Mouse (Mus musculus) kidney, postnatal 0 days (tissue): ENCODE measurements at regions not wholly inside any gene's neighbourhood (a gene's known extent, or its start where the extent isn't known, plus 50 kb on each side); places are given as distances from the start of the nearest gene placed in this dataset.

ENCODE experiments used
- ATAC-seq: fragments of 200-750 bp; cut with Nextera tagmentation; replicated peaks from 2 replicates; pipeline ENCODE4 v1.8.0; 2017; ENCODE audit warnings: low read depth, moderate number of reproducible peaks, moderate TSS enrichment, moderate library complexity; ENCODE audit not compliant: low FRiP score
- DNase-seq: peaks from one replicate; pipeline ENCODE4 v3.0.0-alpha.2; 2016; ENCODE audit warnings: low spot score
- H3K27ac ChIP-seq: fragments of 300-500 bp; sonication (generic); 2 replicates; pipeline ENCODE4 v1.5.1; 2014; ENCODE audit warnings: mild to moderate bottlenecking
- H3K27me3 ChIP-seq: fragments of 300-500 bp; sonication (generic); 2 replicates; pipeline ENCODE4 v1.6.1; 2014; ENCODE audit warnings: low read length, mixed read lengths; ENCODE audit not compliant: insufficient read depth
- H3K36me3 ChIP-seq: fragments of 300-500 bp; sonication (generic); 2 replicates; pipeline ENCODE4 v1.6.1; 2014; ENCODE audit warnings: low read length, mixed read lengths; ENCODE audit not compliant: insufficient read depth
- H3K4me1 ChIP-seq: fragments of 300-500 bp; sonication (generic); replicated peaks from 2 replicates; pipeline ENCODE4 v1.6.1; 2014; ENCODE audit warnings: antibody characterized with exemption, low read length, mixed read lengths; ENCODE audit not compliant: insufficient read depth
- H3K4me2 ChIP-seq: fragments of 300-500 bp; sonication (generic); 2 replicates; pipeline ENCODE4 v1.6.1; 2014; ENCODE audit warnings: mild to moderate bottlenecking, low read length, moderate library complexity, mixed read lengths
- H3K4me3 ChIP-seq: fragments of 300-500 bp; sonication (generic); replicated peaks from 2 replicates; pipeline ENCODE4 v1.5.1; 2014; ENCODE audit warnings: low read depth, low read length
- H3K9ac ChIP-seq: fragments of 300-500 bp; sonication (generic); 2 replicates; pipeline ENCODE4 v1.6.1; 2014; ENCODE audit warnings: low read depth, low read length
- H3K9me3 ChIP-seq: fragments of 300-500 bp; sonication (generic); replicated peaks from 2 replicates; pipeline ENCODE4 v1.6.1; 2016; ENCODE audit warnings: low read length, inconsistent platforms, mixed read lengths
- CTCF ChIP-seq: IDR thresholded peaks from 2 replicates; pipeline ENCODE4 v1.5.1; 2016; ENCODE audit warnings: antibody characterized with exemption, low read depth, mild to moderate bottlenecking, moderate library complexity
- WGBS: fragments of 180-500 bp; shearing (Covaris S2); extraction: QIAGEN DNeasy Blood & Tissue Kit; methylation state at CpG from one replicate; pipeline ENCODE4 v1.1.7; 2014; 5-methylcytosine and 5-hydroxymethylcytosine counted together

- no peak for ATAC-seq
These were observed 66.4 kb upstream of the Prdm11 start for GRCm38 (mm10) chr2:93112320-93112719.

GRCm38 (mm10) chr2:93110898-93111297, 64.9 kb upstream of the Prdm11 start:
- WGBS: 84% methylated on average over 5 of the region's 5 CpGs
- no peak for TF ChIP-seq CTCF

More at GRCm38 (mm10) chr2:93112320-93112719, 66.4 kb upstream of the Prdm11 start:
- H3K9ac ChIP-seq: no peak overlapping the region
- no peak for TF ChIP-seq CTCF
- H3K9me3 ChIP-seq: no peaks in the 10 kb centered on the region
- no peaks in the 10 kb centered on the region for H3K27me3 ChIP-seq
- 36% methylated on average over 7 of the region's 7 CpGs for WGBS
- H3K4me1 ChIP-seq: no peaks in the 10 kb centered on the region
- no peak for DNase-seq
- no peaks in the 10 kb centered on the region for H3K36me3 ChIP-seq
- no peak overlapping the region for H3K4me3 ChIP-seq
- H3K27ac ChIP-seq: no peak overlapping the region
- no peak overlapping the region for H3K4me2 ChIP-seq

GRCm38 (mm10) chr2:93106581-93106980, 60.6 kb upstream of the Prdm11 start:
- Histone ChIP-seq H3K36me3 (no peaks in the 10 kb centered on the region), H3K4me3 (no peak overlapping the region), H3K9me3 (no peaks in the 10 kb centered on the region), H3K4me2 (no peak overlapping the region), H3K27me3 (no peaks in the 10 kb centered on the region), H3K27ac (no peak overlapping the region), H3K4me1 (no peaks in the 10 kb centered on the region), H3K9ac (no peak overlapping the region)
- DNase-seq: no peak
- no peak for TF ChIP-seq CTCF
- ATAC-seq: no peak
- WGBS: 54% methylated on average over 6 of the region's 6 CpGs

More at GRCm38 (mm10) chr2:93110898-93111297, 64.9 kb upstream of the Prdm11 start:
- H3K4me1 ChIP-seq: no peaks in the 10 kb centered on the region
- H3K9me3 ChIP-seq: no peaks in the 10 kb centered on the region
- no peak overlapping the region for H3K9ac ChIP-seq
- no peak overlapping the region for H3K4me2 ChIP-seq
- no peaks in the 10 kb centered on the region for H3K36me3 ChIP-seq
- H3K4me3 ChIP-seq: no peak overlapping the region
- DNase-seq: no peak
- no peak overlapping the region for H3K27ac ChIP-seq
- ATAC-seq: no peak
- no peaks in the 10 kb centered on the region for H3K27me3 ChIP-seq

GRCm38 (mm10) chr2:93101991-93102390, 56.0 kb upstream of the Prdm11 start:
- no peaks in the 10 kb centered on the region for H3K36me3 ChIP-seq
- H3K9ac ChIP-seq: no peak overlapping the region
- TF ChIP-seq CTCF: no peak
- 87% methylated on average over 8 of the region's 8 CpGs for WGBS
- DNase-seq (no peak), ATAC-seq (no peak)
- no peak overlapping the region for H3K4me3 ChIP-seq
- no peaks in the 10 kb centered on the region for H3K27me3 ChIP-seq
- H3K4me2 ChIP-seq: no peak overlapping the region
- H3K4me1 ChIP-seq: no peaks in the 10 kb centered on the region
- no peak overlapping the region for H3K27ac ChIP-seq
- H3K9me3 ChIP-seq: no peaks in the 10 kb centered on the region

GRCm38 (mm10) chr2:93099780-93100179, 53.8 kb upstream of the Prdm11 start:
- H3K9ac ChIP-seq: no peak overlapping the region
- H3K4me2 ChIP-seq: no peak overlapping the region
- no peaks in the 10 kb centered on the region for H3K27me3 ChIP-seq
- DNase-seq (no peak), ATAC-seq (no peak)
- no peaks in the 10 kb centered on the region for H3K36me3 ChIP-seq
- H3K27ac ChIP-seq: no peak overlapping the region
- TF ChIP-seq CTCF: no peak
- H3K9me3 ChIP-seq: no peaks in the 10 kb centered on the region
- H3K4me1 ChIP-seq: no peaks in the 10 kb centered on the region
- 48% methylated on average over 3 of the region's 3 CpGs for WGBS
- H3K4me3 ChIP-seq: no peak overlapping the region

GRCm38 (mm10) chr2:93097016-93097415, 51.0 kb upstream of the Prdm11 start:
- no peak overlapping the region for H3K4me2 ChIP-seq
- H3K27me3 ChIP-seq: no peaks in the 10 kb centered on the region
- no peak for ATAC-seq
- H3K27ac ChIP-seq: no peak overlapping the region
- no peak overlapping the region for H3K9ac ChIP-seq
- WGBS: 98% methylated on average over 2 of the region's 2 CpGs
- H3K36me3 ChIP-seq: no peaks in the 10 kb centered on the region
- H3K9me3 ChIP-seq: no peaks in the 10 kb centered on the region
- no peaks in the 10 kb centered on the region for H3K4me1 ChIP-seq
- DNase-seq: no peak
- TF ChIP-seq CTCF: no peak
- H3K4me3 ChIP-seq: no peak overlapping the region

- H3K4me1 ChIP-seq: no peaks in the 10 kb centered on the region
- ATAC-seq (no peak), DNase-seq (no peak)
- H3K36me3 ChIP-seq: no peaks in the 10 kb centered on the region
- no peak overlapping the region for H3K4me2 ChIP-seq
- no peak for TF ChIP-seq CTCF
- no peak overlapping the region for H3K9ac ChIP-seq
- no peak overlapping the region for H3K4me3 ChIP-seq
- no peaks in the 10 kb centered on the region for H3K9me3 ChIP-seq
- no peak overlapping the region for H3K27ac ChIP-seq
- no peaks in the 10 kb centered on the region for H3K27me3 ChIP-seq
- WGBS: 75% methylated on average over 6 of the region's 6 CpGs
These were observed 50.2 kb upstream of the Prdm11 start for GRCm38 (mm10) chr2:93096078-93096729.
